Mouse (Mus musculus) midbrain, embryonic 10.5 days (tissue): ENCODE results near the gene Pde4dip. TPM values are rescaled to one million over a fixed set of nuclear protein-coding genes. Genes with fewer than 3 reads are reported as not detected.

Experiments
- DNase-seq: peaks from one replicate; pipeline ENCODE4 v3.0.0-alpha.2; 2017; ENCODE audit warnings: low spot score
- H3K27ac ChIP-seq: fragments of 300-500 bp; sonication (generic); replicated peaks from 2 replicates; pipeline ENCODE4 v1.5.1; 2016; ENCODE audit warnings: mild to moderate bottlenecking
- H3K27me3 ChIP-seq: fragments of 300-500 bp; sonication (generic); 2 replicates; pipeline ENCODE4 v1.6.1; 2016; ENCODE audit warnings: low read depth, mild to moderate bottlenecking; ENCODE audit not compliant: poor library complexity, severe bottlenecking
- H3K36me3 ChIP-seq: fragments of 300-500 bp; sonication (generic); 2 replicates; pipeline ENCODE4 v1.6.1; 2016; ENCODE audit warnings: mild to moderate bottlenecking, moderate library complexity
- H3K4me1 ChIP-seq: fragments of 300-500 bp; sonication (generic); 2 replicates; pipeline ENCODE4 v1.6.1; 2016
- H3K4me3 ChIP-seq: fragments of 300-500 bp; sonication (generic); 2 replicates; pipeline ENCODE4 v1.5.1; 2016; ENCODE audit warnings: mild to moderate bottlenecking, moderate library complexity
- H3K9me3 ChIP-seq: fragments of 300-500 bp; sonication (generic); replicated peaks from 2 replicates; pipeline ENCODE4 v1.6.1; 2016; ENCODE audit warnings: mild to moderate bottlenecking
- whole genome bisulfite sequencing: fragments of 180-500 bp; shearing (Covaris S2); methylation state at CpG from one replicate; pipeline ENCODE4 v1.1.7; 2016; 5-methylcytosine and 5-hydroxymethylcytosine counted together
- polyA plus RNA-seq: library from polyadenylated mRNA; unstranded; fragments of >200 nt; fragmentation: Nextera tagmentation; extraction: Ambion mirVana; gene quantifications from 2 replicates; pipeline ENCODE4 v1.2.1, GENCODE M21; 2016

Pde4dip gene
- polyA plus RNA-seq, 1 experiment from 2014 or later, result 18.5 TPM

GRCm38 (mm10) chr3:97928968-97929858 is 40.7 kb upstream of the Pde4dip start:
- Histone ChIP-seq H3K9me3 (no peaks in the 10 kb centered on the region), H3K27ac (peak overlapping the region; percentile 65; the same call in 1 of the 2 replicates), H3K4me1 (peaks cover 33% of the 10 kb centered on the region), H3K27me3 (peaks cover 36% of the 10 kb centered on the region), H3K4me3 (no peak overlapping the region), H3K36me3 (no peaks in the 10 kb centered on the region)
- WGBS, result 68% methylated on average over 9 of the region's 9 CpGs
- peak; percentile 80 for DNase-seq

GRCm38 (mm10) chr3:97927322-97927721 is 38.8 kb upstream of the Pde4dip start:
- Histone ChIP-seq H3K9me3 (no peaks in the 10 kb centered on the region), H3K4me1 (peaks cover 17% of the 10 kb centered on the region), H3K4me3 (no peak overlapping the region), H3K27me3 (peaks cover 19% of the 10 kb centered on the region), H3K36me3 (peaks cover 14% of the 10 kb centered on the region), H3K27ac (no peak overlapping the region)
- 86% methylated on average over 4 of the region's 4 CpGs for WGBS
- DNase-seq, result no peak

GRCm38 (mm10) chr3:97925246-97925645 is 36.7 kb upstream of the Pde4dip start:
- no peak for DNase-seq
- Histone ChIP-seq H3K4me1 (no peaks in the 10 kb centered on the region), H3K27me3 (no peaks in the 10 kb centered on the region), H3K27ac (no peak overlapping the region), H3K36me3 (peaks cover 33% of the 10 kb centered on the region), H3K4me3 (no peak overlapping the region), H3K9me3 (no peaks in the 10 kb centered on the region)
- whole genome bisulfite sequencing, result 93% methylated on average over 2 of the region's 2 CpGs

GRCm38 (mm10) chr3:97918885-97919550 is 30.5 kb upstream of the Pde4dip start:
- WGBS, result 97% methylated on average over 10 of the region's 10 CpGs
- Histone ChIP-seq H3K9me3 (no peaks in the 10 kb centered on the region), H3K27ac (no peak overlapping the region), H3K4me1 (no peaks in the 10 kb centered on the region), H3K27me3 (no peaks in the 10 kb centered on the region), H3K36me3 (peaks cover 89% of the 10 kb centered on the region), H3K4me3 (no peak overlapping the region)
- no peak for DNase-seq

GRCm38 (mm10) chr3:97915081-97915480 is 26.6 kb upstream of the Pde4dip start:
- Histone ChIP-seq H3K36me3 (peaks cover 61% of the 10 kb centered on the region), H3K27me3 (no peaks in the 10 kb centered on the region), H3K4me3 (no peak overlapping the region), H3K4me1 (no peaks in the 10 kb centered on the region), H3K9me3 (no peaks in the 10 kb centered on the region), H3K27ac (no peak overlapping the region)
- 81% methylated on average over 4 of the region's 4 CpGs for WGBS
- DNase-seq, result no peak

GRCm38 (mm10) chr3:97911093-97911492 is 22.6 kb upstream of the Pde4dip start:
- Histone ChIP-seq H3K4me3 (no peak overlapping the region), H3K4me1 (no peaks in the 10 kb centered on the region), H3K9me3 (no peaks in the 10 kb centered on the region), H3K27ac (no peak overlapping the region), H3K27me3 (no peaks in the 10 kb centered on the region), H3K36me3 (peaks cover 40% of the 10 kb centered on the region)
- 87% methylated on average over 7 of the region's 7 CpGs for WGBS
- DNase-seq, result no peak

- Histone ChIP-seq H3K36me3 (peaks cover 29% of the 10 kb centered on the region), H3K27ac (no peak overlapping the region), H3K4me3 (no peak overlapping the region), H3K4me1 (no peaks in the 10 kb centered on the region), H3K9me3 (no peaks in the 10 kb centered on the region), H3K27me3 (no peaks in the 10 kb centered on the region)
- DNase-seq, result no peak
- WGBS, result 83% methylated on average over 2 of the region's 2 CpGs
These were observed 21.2 kb upstream of the Pde4dip start for GRCm38 (mm10) chr3:97909737-97910136.

- Histone ChIP-seq H3K36me3 (no peaks in the 10 kb centered on the region), H3K27ac (peak overlapping the region; percentile 87), H3K4me1 (peaks cover 19% of the 10 kb centered on the region), H3K27me3 (no peaks in the 10 kb centered on the region), H3K9me3 (no peaks in the 10 kb centered on the region), H3K4me3 (peak overlapping the region; percentile 96)
- WGBS, result 25% methylated on average over 5 of the region's 5 CpGs
- DNase-seq, result no peak
These were observed 13.1 kb upstream of the Pde4dip start for GRCm38 (mm10) chr3:97901586-97901985.

- H3K4me1 ChIP-seq, result peaks cover 19% of the 10 kb centered on the region
- no peaks in the 10 kb centered on the region for H3K27me3 ChIP-seq
- DNase-seq, result peak; percentile 85
- H3K9me3 ChIP-seq, result no peaks in the 10 kb centered on the region
- peak within 1 kb of the TSS; percentile 87 for H3K27ac ChIP-seq
- WGBS, result 6% methylated on average over 41 of the region's 41 CpGs
- no peaks in the 10 kb centered on the region for H3K36me3 ChIP-seq
- peak within 1 kb of the TSS; percentile 96 for H3K4me3 ChIP-seq
These were observed 12.3 kb upstream of the Pde4dip start, which contains the start of gene Sec22b for GRCm38 (mm10) chr3:97900516-97901490. Gene Sec22b, plus strand, starts transcription at chr3:97901190.

- H3K27ac ChIP-seq, result no peak overlapping the region
- H3K36me3 ChIP-seq, result no peaks in the 10 kb centered on the region
- no peaks in the 10 kb centered on the region for H3K9me3 ChIP-seq
- DNase-seq, result no peak
- H3K4me3 ChIP-seq, result no peak overlapping the region
- WGBS, result 70% methylated on average over 3 of the region's 3 CpGs
- H3K27me3 ChIP-seq, result no peaks in the 10 kb centered on the region
- H3K4me1 ChIP-seq, result peaks cover 19% of the 10 kb centered on the region
These were observed 9.9 kb upstream of the Pde4dip start for GRCm38 (mm10) chr3:97898381-97898780.

- H3K36me3 ChIP-seq, result no peaks in the 10 kb centered on the region
- no peaks in the 10 kb centered on the region for H3K9me3 ChIP-seq
- 43% methylated on average over 6 of the region's 6 CpGs for WGBS
- no peak overlapping the region for H3K27ac ChIP-seq
- H3K27me3 ChIP-seq, result peaks cover 9% of the 10 kb centered on the region
- no peak overlapping the region for H3K4me3 ChIP-seq
- DNase-seq, result peak; percentile 43
- H3K4me1 ChIP-seq, result no peaks in the 10 kb centered on the region
These were observed 6.2 kb upstream of the Pde4dip start for GRCm38 (mm10) chr3:97894695-97895094.

- no peak for DNase-seq
- 71% methylated on average over 6 of the region's 6 CpGs for whole genome bisulfite sequencing
- H3K9me3 ChIP-seq, result no peaks in the 10 kb centered on the region
- no peaks in the 10 kb centered on the region for H3K36me3 ChIP-seq
- H3K4me1 ChIP-seq, result peaks cover 12% of the 10 kb centered on the region
- peaks cover 38% of the 10 kb centered on the region for H3K27me3 ChIP-seq
- H3K4me3 ChIP-seq, result no peak overlapping the region
- no peak overlapping the region for H3K27ac ChIP-seq
These were observed 1.7 kb upstream of the Pde4dip start for GRCm38 (mm10) chr3:97890205-97890604.
